Mouse (Mus musculus) G1E-ER4 (cell line): ENCODE data around the gene Lap3. TPM values are rescaled to one million over a fixed set of nuclear protein-coding genes. Genes with fewer than 3 reads are reported as not detected.

Experiments
- GATA1 ChIP-seq: IDR thresholded peaks from one replicate; pipeline ENCODE4 v1.8.0; 2012; ENCODE audit warnings: low read length, inconsistent platforms
- polyA plus RNA-seq: library from polyadenylated mRNA; stranded (reverse); fragments of >175 nt; gene quantifications from 2 replicates; pipeline ENCODE4 v1.2.3, GENCODE M21; 2012

The Lap3 gene
- 27.0 and 28.1 TPM in 2 replicates for polyA plus RNA-seq

DNA sequence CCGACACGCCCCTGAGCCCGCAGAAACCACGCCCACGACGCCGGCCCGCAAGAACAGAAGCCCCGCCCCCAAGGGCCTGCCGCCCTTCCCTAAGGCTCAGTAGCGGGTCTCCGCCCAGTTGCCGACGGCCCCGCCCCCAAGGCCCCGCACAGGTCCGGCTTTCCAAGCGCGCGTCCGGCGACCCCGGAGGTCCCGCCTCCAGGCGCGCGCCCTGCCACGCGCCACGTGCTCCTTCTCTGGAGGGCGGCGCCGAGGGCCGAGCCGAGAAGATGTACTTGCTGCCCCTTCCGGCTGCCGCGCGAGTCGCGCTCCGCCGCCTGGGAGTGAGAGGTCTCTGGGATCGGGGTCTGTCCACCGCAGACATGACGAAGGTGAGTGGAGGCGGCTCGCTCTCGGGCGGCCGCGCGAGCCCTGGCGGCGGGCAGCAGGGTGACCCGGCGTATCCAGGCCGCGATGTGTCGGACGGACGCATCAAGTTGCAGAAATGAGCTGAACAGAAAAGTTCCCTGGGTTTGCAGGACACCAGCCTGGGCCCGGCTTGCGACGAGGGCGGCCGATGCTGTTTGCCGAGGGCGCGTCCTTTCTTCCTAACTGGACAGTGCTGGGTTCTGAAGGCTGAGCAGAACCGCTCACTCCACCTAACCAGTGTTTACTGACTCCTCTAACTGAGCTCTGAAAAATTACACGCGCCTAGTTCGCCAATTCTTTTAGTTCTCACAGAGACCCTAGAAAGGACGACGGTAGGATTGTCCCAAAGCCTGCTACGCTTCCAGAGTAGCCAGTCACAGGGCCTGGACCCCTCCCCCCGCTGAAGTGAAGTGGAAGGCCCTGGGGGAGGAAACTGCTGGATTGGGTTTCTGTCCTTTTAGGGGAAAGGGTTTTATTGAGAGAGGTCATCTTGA is at the start of gene Lap3:
Gene Lap3, plus strand, starts transcription at position 184 of the 902 bp plus-strand sequence.
- no peak for TF ChIP-seq GATA1

DNA sequence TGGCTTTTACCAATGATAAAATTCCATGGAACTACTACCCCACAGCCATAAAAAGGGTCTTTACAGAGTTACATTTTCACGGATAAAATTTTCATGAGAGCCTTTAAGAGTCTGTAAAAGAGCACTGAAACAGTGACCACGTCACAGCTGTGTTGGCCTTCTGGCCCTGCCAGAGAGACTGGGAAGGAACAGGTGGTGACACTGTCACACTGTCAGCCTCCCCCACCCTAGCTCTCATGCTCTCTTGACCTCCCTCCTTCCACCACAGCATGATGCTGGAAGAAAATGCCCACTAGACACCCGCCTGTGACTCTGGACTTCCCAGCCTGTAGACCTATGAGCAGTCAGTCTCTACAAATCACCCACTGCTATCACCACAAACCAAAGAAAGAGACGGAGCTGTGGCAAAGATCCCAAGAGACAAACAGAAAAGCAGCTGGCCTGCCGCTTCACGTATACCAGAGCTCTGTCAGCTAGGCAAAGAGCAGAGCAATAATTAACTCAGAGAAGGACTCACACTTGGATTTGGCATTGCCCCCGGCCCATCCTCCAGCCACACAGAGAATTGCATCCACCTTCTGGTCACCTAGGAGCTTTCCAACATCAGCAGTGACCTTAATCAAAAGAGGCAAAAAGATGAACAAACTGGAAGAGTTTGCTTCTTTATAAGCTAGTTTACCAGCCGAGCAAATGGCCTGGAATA is 48.9 kb upstream of the Lap3 start:
- TF ChIP-seq GATA1: no peak

DNA sequence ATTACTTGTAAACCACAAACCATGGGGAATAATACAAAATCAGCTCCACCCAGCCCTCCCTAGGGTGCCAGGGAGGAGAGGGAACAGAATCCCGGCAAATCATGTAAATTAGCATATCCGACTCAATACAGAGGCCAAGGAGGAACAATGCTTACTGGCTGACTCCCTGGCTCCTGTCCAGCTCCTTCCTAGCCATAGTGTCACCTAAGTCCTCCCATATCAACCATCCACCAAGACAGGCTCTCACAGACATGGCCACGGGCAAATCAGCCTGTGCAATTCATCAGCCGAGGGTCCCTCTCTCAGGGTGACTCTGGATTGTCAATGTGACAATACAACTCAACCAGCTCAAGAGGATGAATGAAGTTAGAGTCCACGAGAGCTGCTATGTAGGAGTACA is 44.5 kb upstream of the Lap3 start:
- TF ChIP-seq GATA1: no peak

DNA sequence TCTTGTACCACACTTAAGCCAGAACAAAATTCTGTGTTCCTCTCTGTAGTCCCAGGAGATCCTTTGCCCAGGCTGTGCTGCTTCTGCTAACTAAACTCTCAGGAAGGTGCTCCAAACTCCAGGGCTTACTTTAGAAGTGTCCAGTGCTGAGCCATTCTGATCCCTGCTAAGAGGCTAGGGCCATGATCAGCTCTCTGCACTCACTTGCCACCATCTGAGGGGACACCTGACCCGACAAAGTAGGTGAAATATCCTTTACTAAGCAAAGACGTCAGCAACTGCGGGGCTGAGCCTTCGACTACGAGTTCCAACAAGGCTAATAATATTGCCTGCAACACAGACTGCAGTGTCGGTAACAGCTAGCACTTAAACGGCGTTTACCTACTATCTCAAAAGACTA is 44.0 kb upstream of the Lap3 start:
- TF ChIP-seq GATA1: no peak

DNA sequence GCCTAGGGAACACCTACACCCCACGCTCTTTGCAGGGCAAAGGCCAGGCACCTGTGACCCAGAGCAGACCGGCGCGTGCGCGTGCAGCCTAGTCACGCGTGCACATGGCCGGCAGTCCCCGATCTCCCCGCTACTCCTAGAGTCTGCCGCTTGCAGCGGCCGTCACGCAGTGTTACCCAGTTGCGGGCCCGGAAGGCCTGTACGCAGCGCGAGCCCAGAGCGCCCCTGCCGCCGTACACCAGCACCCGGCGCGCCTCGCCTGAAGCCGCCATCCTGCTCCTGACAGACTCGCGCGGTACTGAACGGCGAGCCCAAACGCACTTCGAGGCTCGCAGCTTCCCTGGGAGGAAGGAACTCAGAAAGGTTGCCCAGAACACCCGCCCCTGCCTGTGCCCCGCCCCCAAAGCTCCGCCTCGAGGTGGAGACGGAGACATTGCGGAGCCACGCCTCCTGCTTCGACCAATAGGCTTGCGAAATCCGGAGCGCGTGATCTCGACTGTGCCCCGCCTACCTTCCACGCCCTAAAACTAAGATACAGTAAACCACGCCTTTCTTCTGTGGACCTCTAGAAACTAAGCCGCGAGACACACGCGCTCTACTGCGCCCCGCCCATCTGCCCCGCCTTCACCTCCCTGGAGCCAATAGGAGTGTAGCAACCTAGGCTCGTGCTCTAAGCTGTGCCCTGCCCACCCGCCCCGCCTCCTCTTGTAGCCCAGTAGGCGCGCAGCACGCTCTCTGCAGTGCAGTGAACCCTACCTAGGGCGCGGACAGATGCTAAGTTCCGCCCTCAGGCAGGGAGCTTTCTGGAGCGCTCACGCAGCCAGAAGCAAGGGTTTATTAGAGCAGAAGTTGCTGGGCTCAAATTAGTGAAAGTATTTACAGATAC is 43.1 kb upstream of the Lap3 start, which contains the start of gene Qdpr:
Gene Qdpr, minus strand, starts transcription at position 406 of the 886 bp plus-strand sequence.
- TF ChIP-seq GATA1: no peak

DNA sequence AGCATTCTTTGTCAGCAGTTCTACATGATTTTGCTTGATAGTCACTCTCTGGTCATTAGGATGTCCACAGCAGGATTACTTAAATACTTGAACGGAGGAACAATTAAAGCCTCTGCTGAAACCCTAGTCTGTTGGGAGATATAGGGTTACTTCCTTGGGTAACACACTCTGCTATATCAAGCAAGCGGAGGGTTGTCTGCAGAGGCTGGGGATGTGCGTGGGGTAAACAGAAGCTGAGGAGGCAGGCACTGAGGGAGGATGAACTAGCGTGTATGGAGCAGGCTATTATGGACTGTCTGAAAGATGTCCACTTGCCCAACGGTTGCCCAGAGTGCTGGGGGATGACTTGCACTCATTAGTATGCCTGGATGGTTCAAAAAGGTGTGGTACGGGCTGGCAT is 39.7 kb upstream of the Lap3 start, which contains the start of gene Clrn2:
Gene Clrn2, plus strand, starts transcription at position 301 of the 400 bp plus-strand sequence.
- TF ChIP-seq GATA1: no peak

DNA sequence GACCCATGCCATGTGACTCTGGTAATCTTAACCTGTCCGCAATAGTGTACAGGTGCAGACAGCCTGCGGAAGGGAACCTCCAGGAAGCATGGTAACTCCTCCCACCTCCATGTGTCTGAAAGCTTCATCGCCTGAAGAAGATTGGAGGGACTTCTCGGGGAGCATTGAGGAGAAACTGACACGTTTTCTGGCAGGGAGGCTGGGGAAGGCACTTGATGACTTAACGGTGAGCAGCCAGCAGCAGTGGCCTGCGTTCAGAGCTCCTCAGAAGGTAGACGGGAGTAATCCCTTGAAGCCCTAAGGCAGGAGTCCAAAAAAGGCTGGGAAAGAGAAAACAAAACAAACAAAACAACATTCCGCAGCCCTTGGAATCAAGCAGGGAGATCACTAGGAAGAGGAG is 38.7 kb upstream of the Lap3 start:
- no peak for TF ChIP-seq GATA1

DNA sequence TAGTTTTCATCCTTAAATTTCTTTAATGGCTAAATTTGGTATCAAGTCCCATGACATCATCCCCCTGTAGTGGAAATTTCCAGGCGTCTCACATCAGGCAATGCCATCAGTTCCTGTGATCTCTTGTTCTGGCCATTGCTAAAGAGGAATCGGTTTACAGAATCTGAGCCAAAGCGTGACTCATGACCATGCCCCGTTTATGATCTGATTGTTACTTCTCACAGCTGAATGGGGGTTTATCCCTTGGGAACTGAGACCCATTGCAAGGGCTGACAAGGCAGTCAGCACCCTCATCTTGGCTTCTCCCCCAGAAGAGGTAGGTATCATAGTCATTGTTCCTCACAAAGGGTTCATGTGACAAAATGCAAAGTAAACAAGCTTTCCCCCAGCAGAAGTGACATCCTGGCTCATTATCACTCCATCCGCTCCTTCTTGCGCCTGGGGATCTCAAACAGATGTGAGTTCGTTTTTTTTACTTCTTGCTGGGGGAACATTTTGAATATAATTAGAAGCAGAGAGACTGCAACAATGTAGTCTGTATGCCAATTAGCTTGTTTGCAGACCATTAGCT is 20.2 kb upstream of the Lap3 start:
- TF ChIP-seq GATA1: no peak

DNA sequence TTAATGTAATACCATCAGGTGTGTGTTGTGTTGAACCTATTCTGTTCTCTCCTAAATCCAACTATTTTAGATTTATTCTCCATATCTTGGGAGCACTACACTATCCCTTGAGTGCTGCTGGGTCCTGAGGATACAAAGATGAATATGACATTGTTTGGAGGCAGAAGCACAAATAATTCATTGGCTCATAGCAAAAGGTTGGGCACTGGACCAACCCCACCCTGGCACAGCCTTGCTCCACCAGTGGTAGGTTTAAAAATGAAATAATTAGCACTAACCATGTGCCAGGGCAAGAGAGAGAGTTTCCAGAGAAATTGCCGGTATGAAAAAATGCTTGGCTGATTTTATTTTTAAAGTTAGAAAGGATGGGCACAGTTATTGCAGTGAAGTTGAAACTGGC is 19.7 kb upstream of the Lap3 start:
- TF ChIP-seq GATA1: no peak

DNA sequence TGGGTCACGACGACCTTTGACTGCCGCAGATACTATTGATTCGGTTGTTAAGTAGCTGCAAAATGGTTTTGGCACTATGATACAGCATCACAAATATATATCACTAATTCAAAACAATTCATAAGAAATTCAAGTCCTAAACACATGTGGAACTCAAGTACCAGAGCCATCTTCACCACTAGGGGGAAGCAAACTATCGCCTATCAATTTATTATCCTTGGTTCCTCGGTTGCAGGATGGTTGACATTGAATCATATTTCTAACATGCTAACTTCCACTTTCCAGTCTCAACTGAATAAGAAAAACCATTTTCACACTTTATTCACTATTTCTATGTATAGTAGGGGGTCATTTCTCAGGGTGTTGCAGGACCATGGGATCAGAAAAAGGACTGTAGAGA is 19.0 kb upstream of the Lap3 start:
- TF ChIP-seq GATA1: no peak

DNA sequence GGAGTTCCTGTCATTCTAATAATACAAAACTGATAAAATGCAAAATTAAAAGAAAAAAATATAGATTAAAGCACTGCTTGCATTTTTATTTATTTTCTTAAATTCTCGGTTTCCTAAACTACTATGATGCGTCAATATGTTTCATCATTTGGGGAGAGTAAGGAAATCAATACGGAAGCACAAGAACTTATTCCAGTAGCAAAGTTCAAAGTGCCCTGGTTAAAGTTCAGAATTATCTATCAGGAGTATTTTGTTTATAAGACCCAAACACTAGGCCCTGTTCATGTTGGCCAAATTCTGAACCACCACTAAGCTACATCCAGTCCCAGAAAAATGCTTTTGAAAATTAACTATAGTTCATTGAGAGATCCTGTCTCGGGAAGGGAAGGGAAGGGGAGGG is 18.4 kb upstream of the Lap3 start:
- no peak for TF ChIP-seq GATA1

DNA sequence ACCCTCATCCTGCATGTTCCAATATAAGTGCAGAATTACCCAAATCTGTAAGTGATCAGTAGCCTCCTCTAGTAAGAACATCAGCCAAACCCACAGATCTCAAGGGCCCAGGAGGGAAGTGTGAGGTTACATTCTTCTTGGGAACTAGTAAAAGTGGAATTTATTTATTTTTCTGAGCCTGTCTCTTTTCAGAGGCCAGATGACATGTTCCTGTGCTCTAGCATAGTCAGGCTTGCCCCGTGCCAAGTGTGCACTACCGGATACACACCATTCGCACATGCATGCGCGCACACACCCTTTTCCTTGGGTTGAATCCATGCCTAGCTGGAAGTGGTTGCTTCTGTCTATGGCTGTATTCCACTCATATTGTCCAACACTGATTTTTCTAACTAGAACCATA is 17.4 kb upstream of the Lap3 start:
- no peak for TF ChIP-seq GATA1

DNA sequence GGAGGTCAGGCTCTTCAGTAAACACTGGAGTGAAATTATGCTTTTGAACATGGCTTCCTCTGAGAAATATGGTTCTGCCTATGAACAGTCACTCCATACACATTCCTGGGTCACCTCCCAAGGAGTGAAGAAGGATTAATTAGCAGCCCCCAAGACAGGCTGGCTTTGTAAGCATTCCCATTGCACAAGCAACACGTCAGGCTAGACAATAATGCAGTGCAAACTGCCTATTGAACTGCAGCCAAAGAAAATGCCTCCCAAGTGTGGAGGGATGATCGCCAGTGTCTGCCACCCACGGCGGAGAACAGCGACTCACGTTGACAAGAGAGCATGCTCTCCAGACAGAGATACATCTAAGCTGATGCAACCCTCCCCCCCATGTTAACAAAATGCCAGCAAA is 16.9 kb upstream of the Lap3 start:
- TF ChIP-seq GATA1: no peak

DNA sequence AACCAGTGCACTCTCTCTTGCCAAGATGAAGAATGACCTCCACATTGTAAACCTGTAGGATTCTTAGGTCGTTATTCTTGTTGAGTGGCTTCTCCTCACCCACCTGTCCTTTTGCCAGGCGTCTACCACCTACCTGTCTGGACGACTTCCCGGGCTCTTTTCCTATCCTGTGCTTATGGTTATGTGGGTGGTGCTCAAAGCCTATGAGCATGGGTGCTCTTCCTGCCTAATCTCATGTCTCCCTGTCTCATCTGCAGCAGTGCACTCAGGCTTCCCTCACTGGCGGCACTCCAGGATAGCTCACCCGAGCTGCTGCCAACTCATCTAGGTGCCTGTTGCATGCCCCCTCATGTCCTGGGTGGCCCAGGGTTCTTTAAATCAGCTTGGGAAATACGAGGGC is 15.6 kb upstream of the Lap3 start:
- no peak for TF ChIP-seq GATA1

DNA sequence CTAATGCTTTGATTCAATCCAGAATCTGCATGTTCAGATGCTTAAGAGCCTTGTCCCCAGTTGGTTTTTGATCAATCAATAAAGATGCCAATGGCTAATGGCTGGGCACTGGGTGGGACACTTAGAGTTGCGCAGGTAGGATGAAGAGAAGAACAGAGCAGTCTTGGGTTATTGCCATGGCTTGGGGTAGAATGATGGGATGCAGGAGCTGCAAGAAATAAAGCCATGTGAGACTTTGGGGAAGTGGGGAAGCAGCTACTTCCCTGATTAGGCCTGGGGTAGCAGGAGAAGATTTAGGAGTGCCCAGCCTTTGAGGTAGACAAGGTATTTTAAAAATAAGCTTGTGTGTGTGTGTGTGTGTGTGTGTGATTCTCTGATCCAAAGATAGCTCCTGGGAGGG is 13.1 kb upstream of the Lap3 start:
- no peak for TF ChIP-seq GATA1
